Mouse (Mus musculus) intestine, embryonic 16.5 days (tissue): ENCODE measurements at regions not wholly inside any gene's neighbourhood (a gene's known extent, or its start where the extent isn't known, plus 50 kb on each side); places are given as distances from the start of the nearest gene placed in this dataset.

Source experiments
- ATAC-seq: fragments of 200-750 bp; cut with Nextera tagmentation; 2 replicates; pipeline ENCODE4 v1.8.0; 2017; ENCODE audit warnings: moderate TSS enrichment, moderate library complexity
- H3K27ac ChIP-seq: fragments of 300-500 bp; sonication (generic); 2 replicates; pipeline ENCODE4 v1.5.1; 2014; ENCODE audit warnings: mild to moderate bottlenecking, low read length
- H3K27me3 ChIP-seq: fragments of 300-500 bp; sonication (generic); replicated peaks from 2 replicates; pipeline ENCODE4 v1.6.1; 2014; ENCODE audit warnings: low read length, control low read depth, mixed read lengths; ENCODE audit not compliant: control insufficient read depth, insufficient read depth
- H3K36me3 ChIP-seq: fragments of 300-500 bp; sonication (generic); 2 replicates; pipeline ENCODE4 v1.6.1; 2014; ENCODE audit warnings: low read length, control low read depth; ENCODE audit not compliant: control insufficient read depth, insufficient read depth
- H3K4me1 ChIP-seq: fragments of 300-500 bp; sonication (generic); 2 replicates; pipeline ENCODE4 v1.6.1; 2014; ENCODE audit warnings: low read length, control low read depth, mixed read lengths; ENCODE audit not compliant: control insufficient read depth, insufficient read depth
- H3K4me2 ChIP-seq: fragments of 300-500 bp; sonication (generic); 2 replicates; pipeline ENCODE4 v1.6.1; 2014; ENCODE audit warnings: low read depth, low read length, control low read depth
- H3K4me3 ChIP-seq: fragments of 300-500 bp; sonication (generic); 2 replicates; pipeline ENCODE4 v1.5.1; 2014; ENCODE audit warnings: mild to moderate bottlenecking, low read length
- H3K9ac ChIP-seq: fragments of 300-500 bp; sonication (generic); 2 replicates; pipeline ENCODE4 v1.6.1; 2014; ENCODE audit warnings: low read depth, low read length
- H3K9me3 ChIP-seq: fragments of 300-500 bp; sonication (generic); 2 replicates; pipeline ENCODE4 v1.6.1; 2016; ENCODE audit warnings: low read length, control low read depth; ENCODE audit not compliant: control insufficient read depth
- WGBS: fragments of 180-500 bp; shearing (Covaris S2); extraction: QIAGEN DNeasy Blood & Tissue Kit; methylation state at CpG from one replicate; pipeline ENCODE4 v1.1.7; 2014; 5-methylcytosine and 5-hydroxymethylcytosine counted together

GRCm38 (mm10) chr4:9218380-9218779, 979.5 kb upstream of the Car8 start:
- H3K9me3 ChIP-seq, result no peaks in the 10 kb centered on the region
- H3K4me1 ChIP-seq, result no peaks in the 10 kb centered on the region
- H3K27ac ChIP-seq, result no peak overlapping the region
- H3K4me3 ChIP-seq, result no peak overlapping the region
- no peak for ATAC-seq
- H3K4me2 ChIP-seq, result no peak overlapping the region
- WGBS, result 86% methylated on average over 5 of the region's 5 CpGs
- H3K27me3 ChIP-seq, result no peaks in the 10 kb centered on the region
- H3K36me3 ChIP-seq, result no peaks in the 10 kb centered on the region
- no peak overlapping the region for H3K9ac ChIP-seq

GRCm38 (mm10) chr4:9208606-9209005, 969.8 kb upstream of the Car8 start:
- Histone ChIP-seq H3K36me3 (no peaks in the 10 kb centered on the region), H3K27ac (no peak overlapping the region), H3K4me1 (no peaks in the 10 kb centered on the region), H3K4me3 (no peak overlapping the region), H3K9me3 (no peaks in the 10 kb centered on the region), H3K27me3 (no peaks in the 10 kb centered on the region), H3K4me2 (no peak overlapping the region), H3K9ac (no peak overlapping the region)
- 81% methylated on average over 2 of the region's 2 CpGs for WGBS
- no peak for ATAC-seq

DNA sequence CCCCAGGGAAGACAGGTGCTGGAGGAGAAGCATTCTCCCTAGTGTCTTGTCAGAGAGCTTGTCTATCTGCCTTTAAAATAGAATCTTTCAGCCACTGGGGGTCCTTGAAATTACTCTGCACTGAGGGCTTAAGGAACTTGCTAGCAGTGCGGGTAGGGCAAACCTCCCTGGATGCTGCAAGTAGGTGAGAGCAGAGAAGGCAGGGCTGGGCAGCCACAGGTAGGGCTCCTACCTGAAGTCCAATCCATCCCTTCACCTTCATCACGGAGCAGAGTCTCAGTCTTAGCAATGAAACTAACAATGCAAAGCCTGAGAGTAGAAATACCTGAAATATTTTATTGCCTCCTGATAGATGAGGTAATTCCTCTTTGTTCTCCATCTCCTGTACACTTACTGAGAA, 961.2 kb upstream of the Car8 start:
- H3K4me3 ChIP-seq, result no peak overlapping the region
- H3K9ac ChIP-seq, result no peak overlapping the region
- ATAC-seq, result no peak
- H3K36me3 ChIP-seq, result no peaks in the 10 kb centered on the region
- no peak overlapping the region for H3K4me2 ChIP-seq
- 69% methylated on average over 2 of the region's 2 CpGs for WGBS
- H3K27ac ChIP-seq, result no peak overlapping the region
- no peaks in the 10 kb centered on the region for H3K27me3 ChIP-seq
- no peaks in the 10 kb centered on the region for H3K4me1 ChIP-seq
- H3K9me3 ChIP-seq, result no peaks in the 10 kb centered on the region

GRCm38 (mm10) chr4:9196435-9196834, 957.6 kb upstream of the Car8 start:
- no peak overlapping the region for H3K4me3 ChIP-seq
- no peak overlapping the region for H3K27ac ChIP-seq
- no peaks in the 10 kb centered on the region for H3K9me3 ChIP-seq
- H3K4me2 ChIP-seq, result no peak overlapping the region
- H3K36me3 ChIP-seq, result no peaks in the 10 kb centered on the region
- 50% methylated on average over 4 of the region's 4 CpGs for WGBS
- H3K4me1 ChIP-seq, result no peaks in the 10 kb centered on the region
- no peak for ATAC-seq
- no peaks in the 10 kb centered on the region for H3K27me3 ChIP-seq
- H3K9ac ChIP-seq, result no peak overlapping the region

- Histone ChIP-seq H3K27ac (no peak overlapping the region), H3K4me2 (no peak overlapping the region), H3K4me3 (no peak overlapping the region), H3K9ac (no peak overlapping the region), H3K4me1 (no peaks in the 10 kb centered on the region), H3K9me3 (no peaks in the 10 kb centered on the region), H3K27me3 (no peaks in the 10 kb centered on the region), H3K36me3 (no peaks in the 10 kb centered on the region)
- ATAC-seq, result no peak
- 70% methylated on average over 6 of the region's 6 CpGs for WGBS
Measured at GRCm38 (mm10) chr4:9193121-9193520, 954.3 kb upstream of the Car8 start.

DNA sequence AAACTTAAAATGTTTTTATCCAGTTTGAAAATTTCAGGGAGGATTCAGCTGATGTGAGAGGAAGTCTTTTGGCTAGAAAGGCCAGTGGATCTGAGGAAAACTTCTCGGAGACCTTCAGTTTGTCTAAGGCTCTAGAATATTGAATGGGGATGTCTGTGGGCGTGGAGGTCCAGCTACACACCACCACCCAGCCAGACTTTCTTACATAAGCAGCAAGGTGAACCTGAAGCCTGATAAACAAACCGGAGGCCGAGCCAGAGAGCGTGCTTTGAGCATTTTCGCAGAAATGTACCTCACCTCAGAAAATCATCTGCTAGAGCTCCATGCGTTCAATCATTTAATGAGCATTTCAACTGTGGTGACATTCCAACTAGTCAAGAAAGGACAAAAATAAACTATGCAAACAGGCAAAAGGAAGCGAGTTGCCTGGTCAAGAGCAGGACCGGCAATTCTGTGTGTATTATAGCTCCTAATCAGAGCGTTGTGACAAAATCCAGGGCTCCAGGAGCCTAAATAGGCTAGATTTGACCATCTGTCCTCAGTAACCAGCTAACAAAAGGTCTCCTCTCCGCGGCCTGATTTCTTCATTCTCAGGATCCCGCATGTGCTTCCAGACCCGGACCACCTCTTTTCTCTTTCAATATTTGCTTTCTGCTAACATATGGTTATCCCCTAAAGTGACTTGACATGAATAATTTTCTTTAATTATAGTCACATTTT, 946.5 kb upstream of the Car8 start:
- Histone ChIP-seq H3K36me3 (no peaks in the 10 kb centered on the region), H3K27ac (no peak overlapping the region), H3K9ac (no peak overlapping the region), H3K4me1 (peaks cover 8% of the 10 kb centered on the region), H3K4me2 (peak overlapping the region; percentile 38; the same call in 1 of the 2 replicates), H3K4me3 (no peak overlapping the region), H3K27me3 (no peaks in the 10 kb centered on the region), H3K9me3 (no peaks in the 10 kb centered on the region)
- WGBS, result 22% methylated on average over 14 of the region's 14 CpGs
- no peak for ATAC-seq

DNA sequence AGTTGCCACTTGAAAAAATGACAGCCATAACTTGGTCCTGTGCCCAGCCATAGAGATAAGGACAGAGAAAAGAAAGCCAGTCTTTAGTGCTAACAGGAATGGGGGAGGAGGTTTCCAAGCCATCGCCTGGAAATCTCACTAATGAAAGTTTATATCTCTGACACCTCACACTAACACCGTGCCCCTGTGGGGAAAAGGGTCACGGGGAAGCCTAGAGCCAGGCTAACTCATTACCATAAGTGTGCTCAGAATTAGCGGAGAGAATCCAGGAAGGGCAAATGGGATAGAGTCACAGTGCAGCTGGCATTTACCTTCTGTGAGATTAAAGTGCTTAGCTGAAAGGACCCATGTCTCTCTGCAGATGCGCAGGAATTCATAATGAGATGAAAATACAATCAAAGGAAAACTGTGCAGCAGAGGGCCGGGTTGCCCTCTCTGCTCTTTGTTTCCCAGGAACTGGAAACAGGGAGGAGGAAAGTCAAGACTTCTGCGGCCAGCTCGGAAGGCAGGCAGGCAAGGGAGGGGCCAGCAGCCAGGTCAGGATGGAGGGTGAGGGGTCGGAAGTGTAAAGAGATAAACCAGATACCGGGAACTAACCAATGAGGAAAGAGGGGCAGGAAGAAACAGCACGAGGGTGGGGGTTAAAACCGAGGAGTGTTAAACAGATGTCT, 945.7 kb upstream of the Car8 start:
- Histone ChIP-seq H3K4me3 (peak overlapping the region; percentile 12; the same call in 1 of the 2 replicates), H3K9me3 (no peaks in the 10 kb centered on the region), H3K36me3 (no peaks in the 10 kb centered on the region), H3K4me1 (peaks cover 8% of the 10 kb centered on the region), H3K27ac (peak overlapping the region; percentile 22), H3K27me3 (no peaks in the 10 kb centered on the region), H3K4me2 (peak overlapping the region; percentile 38), H3K9ac (no peak overlapping the region)
- WGBS, result 1% methylated on average over 12 of the region's 12 CpGs
- peak; percentile 74 for ATAC-seq

GRCm38 (mm10) chr4:9174365-9174764, 935.5 kb upstream of the Car8 start:
- 67% methylated on average over 1 of the region's 1 CpGs for WGBS
- Histone ChIP-seq H3K4me2 (no peak overlapping the region), H3K27ac (no peak overlapping the region), H3K27me3 (no peaks in the 10 kb centered on the region), H3K4me1 (no peaks in the 10 kb centered on the region), H3K9me3 (no peaks in the 10 kb centered on the region), H3K9ac (no peak overlapping the region), H3K4me3 (no peak overlapping the region), H3K36me3 (no peaks in the 10 kb centered on the region)
- no peak for ATAC-seq

GRCm38 (mm10) chr4:9162374-9162773, 923.5 kb upstream of the Car8 start:
- Histone ChIP-seq H3K9ac (no peak overlapping the region), H3K4me2 (no peak overlapping the region), H3K36me3 (no peaks in the 10 kb centered on the region), H3K9me3 (no peaks in the 10 kb centered on the region), H3K4me1 (no peaks in the 10 kb centered on the region), H3K27ac (no peak overlapping the region), H3K4me3 (no peak overlapping the region), H3K27me3 (no peaks in the 10 kb centered on the region)
- 79% methylated on average over 7 of the region's 7 CpGs for WGBS
- ATAC-seq, result no peak

DNA sequence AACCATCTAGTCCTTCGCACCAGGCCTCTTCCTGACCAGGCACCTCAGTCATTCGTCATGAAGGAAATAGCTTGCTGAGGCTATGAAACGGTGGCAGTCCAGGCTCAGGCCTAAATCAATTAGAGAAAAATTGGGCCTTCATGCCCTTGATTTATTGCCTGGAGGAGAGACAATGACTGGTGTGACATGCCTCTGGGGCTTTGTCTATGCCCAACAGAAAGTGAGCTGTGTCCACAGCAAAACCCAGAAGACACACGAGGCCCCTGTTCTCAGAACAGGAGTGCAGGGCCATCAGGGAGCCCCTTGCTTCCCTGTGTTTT, 922.9 kb upstream of the Car8 start:
- Histone ChIP-seq H3K9ac (no peak overlapping the region), H3K4me1 (no peaks in the 10 kb centered on the region), H3K4me3 (no peak overlapping the region), H3K4me2 (no peak overlapping the region), H3K27me3 (no peaks in the 10 kb centered on the region), H3K36me3 (no peaks in the 10 kb centered on the region), H3K9me3 (no peaks in the 10 kb centered on the region), H3K27ac (no peak overlapping the region)
- ATAC-seq, result peak; percentile 46; the same call in 1 of the 2 replicates
- 49% methylated on average over 4 of the region's 4 CpGs for WGBS
